Mouse (Mus musculus): ENCODE measurements around the gene Nipal4. TPM values are rescaled to one million over a fixed set of nuclear protein-coding genes. Genes with fewer than 3 reads are reported as not detected.

Nipal4 gene
- polyA plus RNA-seq, 1 experiment: 0.57 TPM

GRCm38 (mm10) chr11:46119624-46120023 is 46.7 kb downstream of the Nipal4 start:
- no peaks in the 10 kb centered on the region for H3K27me3 ChIP-seq (ENCODE audit: control insufficient read depth, insufficient read depth, low read length)
- H3K36me3 ChIP-seq (ENCODE audit: control insufficient read depth, insufficient read depth, low read length): peaks cover 2% of the 10 kb centered on the region; the same call in 1 of the 2 replicates
- TF ChIP-seq CTCF (IDR thresholded peaks at IDR 0.05; ENCODE audit: extremely low read depth, insufficient read depth, insufficient read length, insufficient replicate concordance) (no peak), POLR2A (IDR thresholded peaks at IDR 0.05; ENCODE audit: low read depth, low read length) (no peak)
- H3K27ac ChIP-seq (ENCODE audit: insufficient read depth, low read length): no peak overlapping the region
- no peak for DNase-seq (ENCODE audit: low read depth in 1 of 2, low spot score in 2 of 2)
- 53% methylated on average over 4 of the region's 4 CpGs for WGBS
- H3K4me3 ChIP-seq (ENCODE audit: extremely low read depth, insufficient read depth, insufficient read length): no peak overlapping the region
- H3K4me1 ChIP-seq (ENCODE audit: control insufficient read depth, insufficient read depth, insufficient read length): peaks cover 10% of the 10 kb centered on the region; the same call in 1 of the 2 replicates

- no peaks in the 10 kb centered on the region for H3K27me3 ChIP-seq (ENCODE audit: control insufficient read depth, insufficient read depth, low read length)
- peaks cover 10% of the 10 kb centered on the region; the same call in 1 of the 2 replicates for H3K36me3 ChIP-seq (ENCODE audit: control insufficient read depth, insufficient read depth, low read length)
- TF ChIP-seq CTCF (IDR thresholded peaks at IDR 0.05; ENCODE audit: extremely low read depth, insufficient read depth, insufficient read length, insufficient replicate concordance) (no peak), POLR2A (IDR thresholded peaks at IDR 0.05; ENCODE audit: low read depth, low read length) (no peak)
- no peak overlapping the region for H3K27ac ChIP-seq (ENCODE audit: insufficient read depth, low read length)
- DNase-seq (ENCODE audit: low read depth in 1 of 2, low spot score in 2 of 2): peak in 1 of 2 experiments; percentile 19
- H3K4me1 ChIP-seq (ENCODE audit: control insufficient read depth, insufficient read depth, insufficient read length): no peaks in the 10 kb centered on the region
- 21% methylated on average over 2 of the region's 2 CpGs for WGBS
- H3K4me3 ChIP-seq (ENCODE audit: extremely low read depth, insufficient read depth, insufficient read length): no peak overlapping the region
Measured at GRCm38 (mm10) chr11:46116510-46116909, 49.8 kb downstream of the Nipal4 start.

DNA sequence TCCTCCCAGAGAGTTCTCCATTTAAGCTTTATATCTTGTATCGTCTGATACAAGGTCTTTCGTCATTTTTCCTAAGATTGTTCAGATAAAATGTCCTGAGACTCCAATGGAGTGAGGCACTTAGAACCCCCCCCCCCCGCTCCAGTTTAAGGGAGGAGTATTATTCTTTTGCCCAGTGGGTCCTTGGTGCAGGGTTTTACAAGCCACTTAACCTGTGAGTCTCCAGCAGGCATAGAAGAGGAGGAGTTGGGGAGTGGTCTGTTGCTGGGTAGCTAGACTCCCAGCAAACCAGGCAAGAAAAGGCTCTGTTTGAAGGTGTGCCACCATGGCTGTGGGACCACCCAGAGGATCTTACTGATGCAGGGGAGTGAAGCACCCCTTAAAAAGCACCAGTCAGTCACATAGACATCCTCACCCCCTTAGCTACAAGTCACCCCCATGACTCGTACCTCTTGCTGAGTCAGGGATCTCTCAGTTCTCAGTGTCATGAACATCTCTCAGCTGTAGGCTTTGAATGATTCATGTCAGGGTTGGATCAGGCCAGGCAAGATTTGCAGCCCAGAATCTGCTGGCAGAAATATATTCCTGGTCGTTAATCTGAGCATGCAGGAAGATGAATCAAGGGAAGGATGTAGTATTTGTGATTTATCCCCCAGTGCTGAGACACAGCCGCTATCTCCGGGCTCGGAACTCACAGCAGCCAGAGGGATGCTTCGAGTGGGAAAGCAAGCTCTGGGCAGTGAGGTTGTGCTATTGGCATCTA is 50.7 kb downstream of the Nipal4 start:
- Histone ChIP-seq H3K27me3 (ENCODE audit: control insufficient read depth, insufficient read depth, low read length) (no peaks in the 10 kb centered on the region), H3K36me3 (ENCODE audit: control insufficient read depth, insufficient read depth, low read length) (peaks cover 10% of the 10 kb centered on the region; the same call in 1 of the 2 replicates), H3K27ac (ENCODE audit: insufficient read depth, low read length) (no peak overlapping the region; the same call in 1 of the 2 replicates), H3K4me3 (ENCODE audit: extremely low read depth, insufficient read depth, insufficient read length) (no peak overlapping the region), H3K4me1 (ENCODE audit: control insufficient read depth, insufficient read depth, insufficient read length) (no peaks in the 10 kb centered on the region)
- DNase-seq (ENCODE audit: low read depth in 1 of 2, low spot score in 2 of 2): no peak
- TF ChIP-seq POLR2A (IDR thresholded peaks at IDR 0.05; ENCODE audit: low read depth, low read length) (no peak), CTCF (IDR thresholded peaks at IDR 0.05; ENCODE audit: extremely low read depth, insufficient read depth, insufficient read length, insufficient replicate concordance) (no peak)
- 83% methylated on average over 9 of the region's 9 CpGs for WGBS

DNA sequence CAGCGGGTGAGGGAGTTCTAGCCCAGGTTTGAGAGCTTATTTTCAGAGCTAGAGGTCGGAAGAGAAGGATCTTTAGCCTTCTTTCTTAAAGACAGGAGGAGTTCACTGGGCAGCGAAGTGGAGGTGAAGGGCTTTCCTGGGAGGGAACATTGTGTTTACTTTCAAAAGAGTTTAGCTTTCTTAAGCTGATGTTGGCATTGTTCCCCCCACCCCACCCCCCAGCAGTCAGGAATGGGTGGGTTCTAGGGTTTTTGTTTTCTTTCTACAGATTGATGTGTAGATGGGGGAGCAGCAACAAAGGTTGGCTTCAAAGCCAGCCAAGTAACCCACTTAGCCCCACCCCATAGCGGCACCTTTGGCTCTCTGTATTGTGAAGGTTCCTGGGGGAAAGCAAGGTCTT is 51.3 kb downstream of the Nipal4 start:
- H3K27me3 ChIP-seq (ENCODE audit: control insufficient read depth, insufficient read depth, low read length): no peaks in the 10 kb centered on the region
- no peaks in the 10 kb centered on the region for H3K4me1 ChIP-seq (ENCODE audit: control insufficient read depth, insufficient read depth, insufficient read length)
- 0 out of 2 replicates have a peak overlapping the region, but pooled peaks have one; percentile 14 for H3K27ac ChIP-seq (ENCODE audit: insufficient read depth, low read length)
- no peak overlapping the region for H3K4me3 ChIP-seq (ENCODE audit: extremely low read depth, insufficient read depth, insufficient read length)
- DNase-seq (ENCODE audit: low read depth in 1 of 2, low spot score in 2 of 2): no peak
- H3K36me3 ChIP-seq (ENCODE audit: control insufficient read depth, insufficient read depth, low read length): peaks cover 10% of the 10 kb centered on the region; the same call in 1 of the 2 replicates
- 83% methylated on average over 4 of the region's 4 CpGs for WGBS
- TF ChIP-seq POLR2A (IDR thresholded peaks at IDR 0.05; ENCODE audit: low read depth, low read length): no peak
- no peak for TF ChIP-seq CTCF (IDR thresholded peaks at IDR 0.05; ENCODE audit: extremely low read depth, insufficient read depth, insufficient read length, insufficient replicate concordance)

GRCm38 (mm10) chr11:46114221-46114620 is 52.1 kb downstream of the Nipal4 start:
- WGBS: 80% methylated on average over 7 of the region's 7 CpGs
- H3K36me3 ChIP-seq (ENCODE audit: control insufficient read depth, insufficient read depth, low read length): peaks cover 10% of the 10 kb centered on the region; the same call in 1 of the 2 replicates
- no peak for TF ChIP-seq CTCF (IDR thresholded peaks at IDR 0.05; ENCODE audit: extremely low read depth, insufficient read depth, insufficient read length, insufficient replicate concordance)
- no peak for TF ChIP-seq POLR2A (IDR thresholded peaks at IDR 0.05; ENCODE audit: low read depth, low read length)
- no peak overlapping the region for H3K27ac ChIP-seq (ENCODE audit: insufficient read depth, low read length)
- H3K27me3 ChIP-seq (ENCODE audit: control insufficient read depth, insufficient read depth, low read length): no peaks in the 10 kb centered on the region
- no peak overlapping the region for H3K4me3 ChIP-seq (ENCODE audit: extremely low read depth, insufficient read depth, insufficient read length)
- H3K4me1 ChIP-seq (ENCODE audit: control insufficient read depth, insufficient read depth, insufficient read length): no peaks in the 10 kb centered on the region
- no peak for DNase-seq (ENCODE audit: low read depth in 1 of 2, low spot score in 2 of 2)

GRCm38 (mm10) chr11:46113211-46113610 is 53.1 kb downstream of the Nipal4 start:
- 78% methylated on average over 3 of the region's 3 CpGs for WGBS
- Histone ChIP-seq H3K27ac (ENCODE audit: insufficient read depth, low read length) (no peak overlapping the region), H3K36me3 (ENCODE audit: control insufficient read depth, insufficient read depth, low read length) (peaks cover 7% of the 10 kb centered on the region; the same call in 1 of the 2 replicates), H3K4me1 (ENCODE audit: control insufficient read depth, insufficient read depth, insufficient read length) (no peaks in the 10 kb centered on the region; the same call in 1 of the 2 replicates), H3K27me3 (ENCODE audit: control insufficient read depth, insufficient read depth, low read length) (no peaks in the 10 kb centered on the region), H3K4me3 (ENCODE audit: extremely low read depth, insufficient read depth, insufficient read length) (no peak overlapping the region)
- TF ChIP-seq POLR2A (IDR thresholded peaks at IDR 0.05; ENCODE audit: low read depth, low read length) (no peak), CTCF (IDR thresholded peaks at IDR 0.05; ENCODE audit: extremely low read depth, insufficient read depth, insufficient read length, insufficient replicate concordance) (no peak)
- DNase-seq (ENCODE audit: low read depth in 1 of 2, low spot score in 2 of 2): no peak

DNA sequence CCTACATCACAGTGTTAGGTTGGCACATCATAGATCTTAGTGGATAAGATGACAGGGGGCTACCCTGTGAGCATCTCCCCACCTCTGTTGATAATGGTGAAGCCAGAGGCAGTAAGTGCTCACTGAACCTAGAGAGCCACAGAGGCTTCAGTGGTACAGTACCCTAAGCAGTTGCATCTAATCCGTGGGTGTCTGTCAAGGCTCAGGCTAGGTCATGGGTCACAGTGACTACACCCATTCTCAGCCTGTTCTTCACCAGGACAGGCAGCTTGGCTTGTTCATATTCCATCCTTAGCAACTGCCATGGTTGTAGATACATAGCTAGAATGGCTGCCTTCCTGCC is 55.4 kb downstream of the Nipal4 start:
- peaks cover 7% of the 10 kb centered on the region; the same call in 1 of the 2 replicates for H3K36me3 ChIP-seq (ENCODE audit: control insufficient read depth, insufficient read depth, low read length)
- 90% methylated on average over 1 of the region's 1 CpGs for WGBS
- TF ChIP-seq POLR2A (IDR thresholded peaks at IDR 0.05; ENCODE audit: low read depth, low read length) (no peak), CTCF (IDR thresholded peaks at IDR 0.05; ENCODE audit: extremely low read depth, insufficient read depth, insufficient read length, insufficient replicate concordance) (no peak)
- DNase-seq (ENCODE audit: low read depth in 1 of 2, low spot score in 2 of 2): no peak
- H3K4me3 ChIP-seq (ENCODE audit: extremely low read depth, insufficient read depth, insufficient read length): no peak overlapping the region
- no peak overlapping the region for H3K27ac ChIP-seq (ENCODE audit: insufficient read depth, low read length)
- H3K27me3 ChIP-seq (ENCODE audit: control insufficient read depth, insufficient read depth, low read length): no peaks in the 10 kb centered on the region
- H3K4me1 ChIP-seq (ENCODE audit: control insufficient read depth, insufficient read depth, insufficient read length): no peaks in the 10 kb centered on the region; the same call in 1 of the 2 replicates

All from spleen, adult 2 months (tissue).